Mouse (Mus musculus) heart, postnatal 0 days (tissue): ENCODE data around the gene Pkp4.

ENCODE experiments used
- CTCF ChIP-seq: IDR thresholded peaks from 2 replicates; pipeline ENCODE4 v1.5.1; 2016; ENCODE audit warnings: antibody characterized with exemption, control low read depth, low read depth
- EP300 ChIP-seq: IDR thresholded peaks from 2 replicates; pipeline ENCODE4 v1.6.1; 2016; ENCODE audit warnings: antibody characterized with exemption, low read depth

GRCm38 (mm10) chr2:59203627-59204425, 43.2 kb downstream of the Pkp4 start:
- TF ChIP-seq EP300 (no peak), CTCF (no peak)
